Mouse (Mus musculus) forebrain, embryonic 11.5 days (tissue): ENCODE data around the gene Cfap221. TPM values are rescaled to one million over a fixed set of nuclear protein-coding genes. Genes with fewer than 3 reads are reported as not detected.

Experiments used
- ATAC-seq: fragments of 200-750 bp; cut with Nextera tagmentation; replicated peaks from 2 replicates; pipeline ENCODE4 v1.8.0; 2017; ENCODE audit warnings: moderate TSS enrichment; ENCODE audit not compliant: low FRiP score
- DNase-seq: peaks from one replicate; pipeline ENCODE4 v3.0.0-alpha.2; 2017; ENCODE audit warnings: low spot score
- H3K27ac ChIP-seq: fragments of 300-500 bp; sonication (generic); 2 replicates; pipeline ENCODE4 v1.5.1; 2014; ENCODE audit warnings: low read depth, low read length
- H3K27me3 ChIP-seq: fragments of 300-500 bp; sonication (generic); 2 replicates; pipeline ENCODE4 v1.6.1; 2014; ENCODE audit warnings: mild to moderate bottlenecking, low read length, mixed read lengths; ENCODE audit not compliant: control insufficient read depth, insufficient read depth
- H3K36me3 ChIP-seq: fragments of 300-500 bp; sonication (generic); 2 replicates; pipeline ENCODE4 v1.6.1; 2014; ENCODE audit warnings: mild to moderate bottlenecking, low read length, moderate library complexity, mixed read lengths; ENCODE audit not compliant: control insufficient read depth, insufficient read depth
- H3K4me1 ChIP-seq: fragments of 300-500 bp; sonication (generic); replicated peaks from 2 replicates; pipeline ENCODE4 v1.6.1; 2014; ENCODE audit warnings: low read length, mixed read lengths; ENCODE audit not compliant: control insufficient read depth, insufficient read depth
- H3K4me2 ChIP-seq: fragments of 300-500 bp; sonication (generic); 2 replicates; pipeline ENCODE4 v1.6.1; 2014; ENCODE audit warnings: low read depth, mild to moderate bottlenecking, low read length, moderate library complexity, mixed read lengths; ENCODE audit not compliant: severe bottlenecking
- H3K4me3 ChIP-seq: fragments of 300-500 bp; sonication (generic); 2 replicates; pipeline ENCODE4 v1.5.1; 2014; ENCODE audit warnings: low read depth, low read length
- H3K9ac ChIP-seq: fragments of 300-500 bp; sonication (generic); 2 replicates; pipeline ENCODE4 v1.6.1; 2014; ENCODE audit warnings: low read length
- H3K9me3 ChIP-seq: fragments of 300-500 bp; sonication (generic); 2 replicates; pipeline ENCODE4 v1.6.1; 2016; ENCODE audit warnings: low read length, mixed read lengths; ENCODE audit not compliant: control insufficient read depth
- WGBS: fragments of 180-500 bp; shearing (Covaris S2); extraction: QIAGEN DNeasy Blood & Tissue Kit; methylation state at CpG from one replicate; pipeline ENCODE4 v1.1.7; 2014; 5-methylcytosine and 5-hydroxymethylcytosine counted together
- polyA plus RNA-seq: library from polyadenylated mRNA; unstranded; fragments of >200 nt; fragmentation: Nextera tagmentation; extraction: Ambion mirVana; gene quantifications from 2 replicates; pipeline ENCODE4 v1.2.1, GENCODE M21; 2014

Gene Cfap221
- polyA plus RNA-seq, 1 experiment from 2014 or later: 0.21 TPM

- peak; percentile 61 for ATAC-seq
- H3K27ac ChIP-seq: no peak overlapping the region
- no peaks in the 10 kb centered on the region for H3K27me3 ChIP-seq
Observed at GRCm38 (mm10) chr1:119902551-119903230, 94.3 kb downstream of the Cfap221 start.

GRCm38 (mm10) chr1:119899195-119900123, 97.6 kb downstream of the Cfap221 start:
- Histone ChIP-seq H3K9ac (no peak overlapping the region), H3K36me3 (no peaks in the 10 kb centered on the region), H3K4me2 (no peak overlapping the region), H3K4me1 (no peaks in the 10 kb centered on the region), H3K27me3 (no peaks in the 10 kb centered on the region), H3K27ac (no peak overlapping the region), H3K4me3 (no peak overlapping the region), H3K9me3 (no peaks in the 10 kb centered on the region)
- WGBS: 87% methylated on average over 11 of the region's 11 CpGs
- ATAC-seq (peak; percentile 73), DNase-seq (peak; percentile 50)

More at GRCm38 (mm10) chr1:119902551-119903230, 94.3 kb downstream of the Cfap221 start:
- Histone ChIP-seq H3K4me2 (no peak overlapping the region), H3K4me1 (no peaks in the 10 kb centered on the region), H3K36me3 (no peaks in the 10 kb centered on the region), H3K9me3 (no peaks in the 10 kb centered on the region), H3K4me3 (no peak overlapping the region), H3K9ac (no peak overlapping the region)
- peak; percentile 50 for DNase-seq
- WGBS: 60% methylated on average over 8 of the region's 8 CpGs

- ATAC-seq (peak; percentile 68; the same call in 1 of the 2 replicates), DNase-seq (peak; percentile 84)
- no peak overlapping the region for H3K9ac ChIP-seq
- H3K36me3 ChIP-seq: no peaks in the 10 kb centered on the region
- no peaks in the 10 kb centered on the region for H3K9me3 ChIP-seq
- WGBS: 36% methylated on average over 6 of the region's 6 CpGs
- no peak overlapping the region for H3K27ac ChIP-seq
- H3K4me3 ChIP-seq: no peak overlapping the region
- no peaks in the 10 kb centered on the region for H3K4me1 ChIP-seq
- no peak overlapping the region for H3K4me2 ChIP-seq
- H3K27me3 ChIP-seq: no peaks in the 10 kb centered on the region
Observed at GRCm38 (mm10) chr1:119894936-119895335, 102.1 kb downstream of the Cfap221 start.

GRCm38 (mm10) chr1:119893600-119893999, 103.4 kb downstream of the Cfap221 start:
- no peak for ATAC-seq
- Histone ChIP-seq H3K4me2 (no peak overlapping the region), H3K9ac (no peak overlapping the region), H3K9me3 (no peaks in the 10 kb centered on the region), H3K27me3 (no peaks in the 10 kb centered on the region), H3K4me3 (no peak overlapping the region), H3K27ac (no peak overlapping the region), H3K36me3 (no peaks in the 10 kb centered on the region), H3K4me1 (no peaks in the 10 kb centered on the region)
- DNase-seq: no peak
- whole genome bisulfite sequencing: 84% methylated on average over 3 of the region's 3 CpGs

GRCm38 (mm10) chr1:119892933-119893332, 104.1 kb downstream of the Cfap221 start:
- Histone ChIP-seq H3K4me3 (no peak overlapping the region), H3K27me3 (no peaks in the 10 kb centered on the region), H3K36me3 (no peaks in the 10 kb centered on the region), H3K9ac (no peak overlapping the region), H3K27ac (no peak overlapping the region), H3K4me1 (no peaks in the 10 kb centered on the region), H3K4me2 (no peak overlapping the region), H3K9me3 (no peaks in the 10 kb centered on the region)
- WGBS: 77% methylated on average over 6 of the region's 6 CpGs
- DNase-seq (no peak), ATAC-seq (no peak)

GRCm38 (mm10) chr1:119891865-119892264, 105.2 kb downstream of the Cfap221 start:
- no peaks in the 10 kb centered on the region for H3K9me3 ChIP-seq
- 73% methylated on average over 4 of the region's 4 CpGs for WGBS
- no peak overlapping the region for H3K4me3 ChIP-seq
- H3K4me1 ChIP-seq: no peaks in the 10 kb centered on the region
- no peak overlapping the region for H3K27ac ChIP-seq
- no peak overlapping the region for H3K9ac ChIP-seq
- no peak for ATAC-seq
- no peak overlapping the region for H3K4me2 ChIP-seq
- no peaks in the 10 kb centered on the region for H3K36me3 ChIP-seq
- DNase-seq: no peak
- no peaks in the 10 kb centered on the region for H3K27me3 ChIP-seq

GRCm38 (mm10) chr1:119891149-119891548, 105.9 kb downstream of the Cfap221 start:
- ATAC-seq (no peak), DNase-seq (no peak)
- Histone ChIP-seq H3K27me3 (no peaks in the 10 kb centered on the region), H3K36me3 (no peaks in the 10 kb centered on the region), H3K4me3 (no peak overlapping the region), H3K27ac (no peak overlapping the region), H3K9me3 (no peaks in the 10 kb centered on the region), H3K4me1 (no peaks in the 10 kb centered on the region), H3K9ac (no peak overlapping the region), H3K4me2 (no peak overlapping the region)
- 89% methylated on average over 9 of the region's 9 CpGs for WGBS

GRCm38 (mm10) chr1:119889347-119889746, 107.7 kb downstream of the Cfap221 start:
- no peak overlapping the region for H3K9ac ChIP-seq
- H3K27ac ChIP-seq: no peak overlapping the region
- no peaks in the 10 kb centered on the region for H3K9me3 ChIP-seq
- H3K36me3 ChIP-seq: no peaks in the 10 kb centered on the region
- DNase-seq (no peak), ATAC-seq (no peak)
- no peaks in the 10 kb centered on the region for H3K4me1 ChIP-seq
- H3K4me2 ChIP-seq: no peak overlapping the region
- WGBS: 91% methylated on average over 16 of the region's 16 CpGs
- H3K4me3 ChIP-seq: no peak overlapping the region
- no peaks in the 10 kb centered on the region for H3K27me3 ChIP-seq
